Mouse (Mus musculus) spleen, adult 2 months (tissue): ENCODE measurements at regions not wholly inside any gene's neighbourhood (a gene's known extent, or its start where the extent isn't known, plus 50 kb on each side); places are given as distances from the start of the nearest gene placed in this dataset.

Experiments
- DNase-seq, 2 experiments: peaks; one replicate each; pipeline versions ENCODE4 v3.0.0 to v3.0.0-alpha.2; 2012 to 2021; ENCODE audit warnings: low spot score in 2 of 2, low read depth in 1 of 2
- H3K27ac ChIP-seq: fragments of 200-500 bp; 2 replicates; pipeline ENCODE4 v1.5.1; 2012; ENCODE audit warnings: low read length, inconsistent platforms; ENCODE audit not compliant: insufficient read depth
- H3K27me3 ChIP-seq: fragments of 200-500 bp; 2 replicates; pipeline ENCODE4 v1.6.1; 2012; ENCODE audit warnings: mild to moderate bottlenecking, moderate library complexity, low read length, inconsistent platforms; ENCODE audit not compliant: control insufficient read depth, insufficient read depth
- H3K36me3 ChIP-seq: fragments of 200-500 bp; 2 replicates; pipeline ENCODE4 v1.6.1; 2012; ENCODE audit warnings: mild to moderate bottlenecking, low read length, inconsistent platforms; ENCODE audit not compliant: control insufficient read depth, insufficient read depth
- H3K4me1 ChIP-seq: fragments of 200-500 bp; 2 replicates; pipeline ENCODE4 v1.6.1; 2011; ENCODE audit warnings: inconsistent platforms; ENCODE audit not compliant: control insufficient read depth, insufficient read depth, insufficient read length
- H3K4me3 ChIP-seq: fragments of 200-500 bp; 2 replicates; pipeline ENCODE4 v1.5.1; 2011; ENCODE audit warnings: mild to moderate bottlenecking, inconsistent platforms; ENCODE audit not compliant: insufficient read depth, insufficient read length; ENCODE audit errors: extremely low read depth
- CTCF ChIP-seq: fragments of 200-500 bp; IDR thresholded peaks from 2 replicates; pipeline ENCODE4 v1.5.1; 2011; ENCODE audit warnings: mild to moderate bottlenecking, inconsistent platforms; ENCODE audit not compliant: insufficient read depth, insufficient read length, insufficient replicate concordance; ENCODE audit errors: extremely low read depth
- POLR2A ChIP-seq: fragments of 200-500 bp; IDR thresholded peaks from 2 replicates; pipeline ENCODE4 v1.6.1; 2011; ENCODE audit warnings: low read depth, low read length, inconsistent platforms
- WGBS: fragments of 180-500 bp; shearing (Covaris S2); methylation state at CpG from one replicate; pipeline ENCODE4 v1.1.7; 2018; 5-methylcytosine and 5-hydroxymethylcytosine counted together

- Histone ChIP-seq H3K27me3 (no peaks in the 10 kb centered on the region), H3K36me3 (no peaks in the 10 kb centered on the region), H3K4me1 (no peaks in the 10 kb centered on the region), H3K27ac (no peak overlapping the region), H3K4me3 (no peak overlapping the region)
- no peak for TF ChIP-seq CTCF
- no peak for TF ChIP-seq POLR2A
- 90% methylated on average over 2 of the region's 2 CpGs for WGBS
- DNase-seq, result no peak
Observed at GRCm38 (mm10) chr15:67320292-67320691, 819.6 kb upstream of the Lrrc6 start.

GRCm38 (mm10) chr15:67315202-67315601 lies 814.5 kb upstream of the Lrrc6 start:
- no peak for DNase-seq
- no peak overlapping the region for H3K4me3 ChIP-seq
- 91% methylated on average over 1 of the region's 1 CpGs for WGBS

GRCm38 (mm10) chr15:67313648-67314047 lies 812.9 kb upstream of the Lrrc6 start:
- TF ChIP-seq POLR2A (no peak), CTCF (no peak)
- no peak for DNase-seq
- Histone ChIP-seq H3K36me3 (no peaks in the 10 kb centered on the region), H3K4me3 (no peak overlapping the region), H3K27me3 (no peaks in the 10 kb centered on the region), H3K4me1 (no peaks in the 10 kb centered on the region), H3K27ac (no peak overlapping the region)

More at GRCm38 (mm10) chr15:67315202-67315601, 814.5 kb upstream of the Lrrc6 start:
- H3K36me3 ChIP-seq, result no peaks in the 10 kb centered on the region
- H3K27ac ChIP-seq, result no peak overlapping the region
- TF ChIP-seq CTCF, result no peak
- TF ChIP-seq POLR2A, result no peak
- H3K4me1 ChIP-seq, result no peaks in the 10 kb centered on the region
- H3K27me3 ChIP-seq, result no peaks in the 10 kb centered on the region

GRCm38 (mm10) chr15:67305681-67306080 lies 805.0 kb upstream of the Lrrc6 start:
- Histone ChIP-seq H3K4me1 (no peaks in the 10 kb centered on the region), H3K36me3 (no peaks in the 10 kb centered on the region), H3K27me3 (no peaks in the 10 kb centered on the region), H3K27ac (no peak overlapping the region), H3K4me3 (no peak overlapping the region)
- WGBS, result 70% methylated on average over 1 of the region's 1 CpGs
- TF ChIP-seq CTCF (no peak), POLR2A (no peak)
- DNase-seq, result no peak

- Histone ChIP-seq H3K27me3 (no peaks in the 10 kb centered on the region), H3K36me3 (no peaks in the 10 kb centered on the region), H3K27ac (no peak overlapping the region), H3K4me3 (no peak overlapping the region), H3K4me1 (no peaks in the 10 kb centered on the region)
- no peak for DNase-seq
- WGBS, result 83% methylated on average over 1 of the region's 1 CpGs
- TF ChIP-seq POLR2A, result no peak
- no peak for TF ChIP-seq CTCF
Observed at GRCm38 (mm10) chr15:67303804-67304203, 803.1 kb upstream of the Lrrc6 start.

- TF ChIP-seq CTCF (no peak), POLR2A (no peak)
- Histone ChIP-seq H3K36me3 (no peaks in the 10 kb centered on the region), H3K4me1 (no peaks in the 10 kb centered on the region), H3K27me3 (no peaks in the 10 kb centered on the region), H3K27ac (no peak overlapping the region), H3K4me3 (no peak overlapping the region)
- DNase-seq, result no peak
- 88% methylated on average over 6 of the region's 6 CpGs for WGBS
Observed at GRCm38 (mm10) chr15:67301871-67302363, 801.2 kb upstream of the Lrrc6 start.

GRCm38 (mm10) chr15:67301024-67301423 lies 800.3 kb upstream of the Lrrc6 start:
- no peaks in the 10 kb centered on the region for H3K4me1 ChIP-seq
- no peak overlapping the region for H3K4me3 ChIP-seq
- no peaks in the 10 kb centered on the region for H3K36me3 ChIP-seq
- no peak for TF ChIP-seq POLR2A
- TF ChIP-seq CTCF, result no peak
- no peak for DNase-seq
- 79% methylated on average over 4 of the region's 4 CpGs for WGBS
- no peak overlapping the region for H3K27ac ChIP-seq
- H3K27me3 ChIP-seq, result no peaks in the 10 kb centered on the region
